Mouse (Mus musculus) fat pad, adult 2 months (tissue): ENCODE data around the gene Tuba3a.

Experiments used
- DNase-seq: peaks from one replicate; pipeline ENCODE4 v3.0.0-alpha.2; 2011; ENCODE audit warnings: low read depth, low spot score; ENCODE audit errors: extremely low read depth

Tuba3a gene

DNA sequence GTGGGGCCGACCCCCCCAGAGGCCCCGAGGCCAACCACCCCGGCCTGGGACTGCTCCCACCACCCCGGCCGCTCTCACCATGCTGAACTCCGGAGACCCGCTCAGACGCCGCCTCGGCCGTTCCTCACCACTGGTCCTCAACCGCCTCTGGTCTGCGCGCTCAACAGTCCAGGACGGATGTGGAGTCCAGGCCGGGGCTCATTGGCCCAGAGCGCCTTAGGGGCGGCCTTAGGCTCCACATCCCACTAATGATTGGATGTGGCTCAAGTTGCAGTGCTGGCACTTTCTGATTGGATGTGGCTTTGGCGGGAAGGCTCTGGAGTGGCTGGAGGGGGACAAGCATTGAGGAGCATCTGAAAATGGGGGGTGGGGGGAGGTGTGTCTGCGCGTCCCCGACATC, at the start of gene Tuba3a:
Tuba3a (minus strand) TSS at position 153 of the 400 bp plus-strand sequence.
- DNase-seq = no peak

DNA sequence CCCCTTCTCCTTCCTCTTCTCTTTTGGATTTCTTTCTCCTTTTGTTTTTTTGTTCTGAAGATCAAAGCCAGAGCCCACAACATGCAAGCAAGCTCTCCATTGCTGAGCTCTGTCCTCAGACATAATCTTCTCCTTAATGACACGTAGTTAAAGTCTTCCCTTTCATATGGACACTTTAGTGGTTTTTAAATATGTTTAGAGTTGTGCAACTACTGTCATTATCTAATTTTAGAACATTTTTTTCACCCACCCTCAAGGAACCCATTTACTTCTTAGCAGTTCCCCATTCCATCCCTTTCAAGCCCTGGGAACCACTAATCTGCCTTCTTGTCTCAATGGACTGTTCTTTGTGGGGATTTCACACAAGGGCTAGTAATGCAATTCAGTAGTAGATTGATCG, 48.5 kb upstream of the Tuba3a start:
- DNase-seq = no peak

DNA sequence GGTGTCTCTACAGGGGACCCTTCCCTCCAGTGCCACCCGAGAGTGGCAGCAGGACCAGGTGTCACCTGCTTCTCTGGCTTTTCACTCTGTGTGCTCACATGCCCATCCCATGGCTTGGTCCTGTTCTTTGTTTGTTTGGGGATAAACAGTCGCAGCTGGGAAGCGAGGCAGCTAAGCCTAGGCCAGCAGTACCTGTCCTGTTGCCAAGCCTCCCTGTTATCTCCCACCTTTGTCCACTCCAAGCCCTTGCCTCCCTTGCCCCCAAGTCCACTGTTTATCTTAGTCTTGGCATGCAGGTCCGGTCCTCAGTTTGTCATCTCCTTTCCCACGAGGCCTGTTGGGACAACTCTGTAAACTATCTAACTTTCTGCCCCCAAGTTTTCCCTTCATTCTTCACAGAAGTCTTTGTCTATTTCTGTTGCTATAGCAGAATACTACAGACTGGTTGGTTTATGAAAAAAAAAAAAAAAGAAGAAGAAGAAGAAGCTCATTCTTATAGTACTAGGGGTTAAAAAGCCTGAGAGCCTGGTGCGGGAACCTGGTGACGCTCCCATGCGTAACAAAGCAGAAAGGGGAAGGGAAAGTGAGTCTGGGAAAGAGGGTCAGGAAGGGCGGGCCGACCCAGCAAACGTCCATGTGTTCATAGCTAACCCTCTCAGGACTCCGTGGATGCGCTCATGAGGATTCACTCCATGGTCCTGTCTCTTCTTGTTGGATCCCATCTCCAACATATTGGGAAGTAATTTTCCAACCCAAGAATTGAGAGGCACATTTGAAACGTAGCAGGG, 47.5 kb upstream of the Tuba3a start:
- DNase-seq = no peak

DNA sequence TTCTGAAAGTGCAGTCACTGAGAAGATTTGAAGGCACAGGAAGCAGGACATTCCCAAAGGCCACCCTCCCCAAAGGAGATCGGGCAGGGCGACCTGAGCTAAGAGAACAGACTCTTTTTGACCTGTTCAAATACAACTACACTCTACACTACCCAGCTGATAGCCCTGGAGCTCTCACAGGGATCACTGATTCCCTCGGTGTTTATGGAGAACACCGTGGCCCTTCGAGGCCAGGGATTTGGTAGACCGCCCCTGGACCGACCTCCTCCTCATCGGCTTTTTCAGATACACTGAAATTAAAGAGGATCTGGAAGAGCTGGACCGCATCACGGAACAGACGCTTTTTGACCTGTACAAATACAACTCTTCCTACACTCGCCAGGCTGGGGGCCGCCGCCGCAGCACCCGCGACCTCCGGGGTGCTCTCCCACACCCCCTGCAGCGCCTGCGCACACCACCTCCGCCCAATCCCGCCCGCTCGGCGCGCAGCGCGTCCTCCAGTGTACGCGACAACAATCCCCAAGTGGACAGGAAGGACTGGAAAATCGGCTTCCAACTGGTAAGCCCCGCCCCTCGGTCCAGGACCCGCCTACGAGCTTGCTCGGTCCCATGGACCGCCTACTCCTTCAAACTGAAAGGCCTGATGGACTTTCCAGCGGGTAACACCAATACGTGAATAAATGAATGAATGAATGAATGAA, 44.9 kb upstream of the Tuba3a start:
- DNase-seq = no peak

DNA sequence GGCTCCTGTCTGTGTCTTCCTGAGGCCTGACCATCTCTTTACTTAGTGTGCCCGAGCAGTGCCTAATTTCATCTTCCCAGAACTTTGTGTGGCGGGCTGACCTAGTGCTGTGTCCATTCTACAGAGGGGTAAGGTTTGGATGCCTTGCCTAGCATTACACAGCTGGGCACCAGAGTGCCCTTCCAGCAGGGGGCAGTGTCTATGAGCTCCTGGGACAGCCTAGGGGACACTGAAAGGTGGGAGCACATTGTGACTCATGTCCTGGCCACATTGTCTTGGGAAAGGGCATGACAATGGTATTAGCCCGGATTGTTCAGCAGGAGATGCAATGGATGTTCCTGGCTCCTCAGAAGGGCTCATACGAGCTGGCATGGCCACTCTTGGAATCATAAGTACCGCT, 42.4 kb upstream of the Tuba3a start:
- DNase-seq = no peak

DNA sequence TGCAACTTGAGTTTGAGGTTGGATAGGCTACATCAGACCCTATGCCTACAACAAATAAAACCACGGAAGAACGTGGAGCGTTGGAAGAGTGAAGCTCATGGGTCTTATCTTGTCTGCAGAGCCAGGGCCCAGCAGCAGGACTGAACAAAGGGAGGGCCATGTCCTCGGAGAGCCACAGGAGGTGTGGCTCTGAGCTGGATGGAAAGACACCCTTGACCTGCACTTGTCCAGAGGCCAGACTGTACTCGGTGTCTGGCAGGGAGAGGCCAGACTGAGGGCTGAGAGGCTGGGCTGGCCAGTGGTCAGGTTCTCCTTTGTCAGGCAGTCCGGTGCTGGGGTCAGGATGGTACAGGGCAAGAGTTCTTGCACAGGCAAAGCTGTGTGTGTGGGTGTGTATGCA, 39.5 kb upstream of the Tuba3a start:
- DNase-seq = no peak

DNA sequence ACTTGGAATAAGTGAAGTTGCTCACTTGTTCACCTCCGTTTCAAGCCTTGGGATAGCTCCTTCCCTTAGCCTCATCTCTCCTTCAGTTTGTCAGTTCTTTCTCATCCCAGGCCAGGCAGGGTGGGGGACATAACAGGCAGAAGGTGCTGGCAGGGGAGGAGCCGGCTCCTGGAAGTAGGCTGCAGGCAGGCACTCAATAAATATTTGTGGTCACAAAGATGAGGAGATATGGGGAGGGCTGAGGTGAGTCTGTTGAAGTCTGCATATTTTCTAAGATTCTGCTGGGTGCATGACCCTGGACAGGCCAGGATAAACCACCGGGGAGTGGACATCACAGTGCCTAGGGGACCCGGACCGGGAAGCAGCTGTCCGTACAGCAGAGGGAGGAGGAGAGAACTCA, 37.7 kb upstream of the Tuba3a start:
- no peak for DNase-seq

DNA sequence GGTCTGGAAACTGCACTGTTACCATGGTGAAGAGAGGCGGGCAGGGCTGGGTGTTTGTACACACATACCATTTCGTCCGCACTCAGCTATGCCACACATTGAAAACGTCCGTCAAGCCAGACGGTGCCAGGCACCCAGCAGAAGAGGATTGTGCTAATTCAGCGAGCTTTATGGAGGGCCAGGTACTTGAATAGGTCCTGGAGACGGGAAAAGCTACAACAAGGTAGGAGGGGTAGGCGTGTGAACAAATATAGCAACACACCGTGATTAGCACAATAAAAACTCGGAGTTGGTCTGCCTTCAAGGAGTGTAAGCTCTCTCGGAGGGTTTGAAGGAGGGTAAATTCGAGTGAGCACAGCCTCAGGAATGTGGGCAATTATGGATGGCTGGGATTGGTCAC, 37.0 kb upstream of the Tuba3a start:
- DNase-seq = no peak

DNA sequence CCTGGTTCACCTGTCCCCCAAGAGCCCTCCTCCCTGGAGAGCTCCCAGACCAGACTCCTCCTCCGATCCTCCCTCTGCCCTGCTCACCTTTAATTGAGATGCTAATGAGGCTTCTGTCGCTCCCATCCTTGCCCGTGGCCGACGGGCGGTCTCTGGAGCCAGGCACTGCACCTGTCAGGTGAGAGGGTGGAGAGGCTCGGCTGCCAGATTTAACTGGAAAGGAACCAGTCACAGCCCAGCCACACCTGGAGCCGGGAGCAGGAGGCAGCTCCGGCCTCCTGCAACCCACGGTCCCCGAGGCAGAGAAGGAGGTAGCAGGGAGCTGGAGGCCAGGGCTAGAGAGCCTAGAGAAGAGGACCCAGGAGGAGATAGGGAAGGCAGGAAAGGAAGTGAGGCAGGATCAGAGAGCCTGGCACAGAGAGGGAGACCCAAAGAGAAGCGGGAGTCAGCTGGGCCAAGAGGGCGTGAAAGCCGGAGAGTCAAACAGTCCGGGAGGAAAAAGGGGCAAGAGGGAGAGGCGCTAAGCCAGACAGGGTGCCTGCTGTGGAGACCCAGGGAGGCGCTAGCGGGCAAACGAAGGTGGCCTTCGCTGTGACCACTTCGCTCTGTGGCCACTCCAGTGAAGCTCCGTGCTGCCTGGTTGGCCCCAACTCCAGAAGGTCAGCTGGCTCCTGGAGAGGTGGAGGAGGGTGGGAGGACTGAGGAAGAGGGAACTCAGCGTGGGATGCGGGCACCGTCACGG, 35.4 kb upstream of the Tuba3a start:
- no peak for DNase-seq

DNA sequence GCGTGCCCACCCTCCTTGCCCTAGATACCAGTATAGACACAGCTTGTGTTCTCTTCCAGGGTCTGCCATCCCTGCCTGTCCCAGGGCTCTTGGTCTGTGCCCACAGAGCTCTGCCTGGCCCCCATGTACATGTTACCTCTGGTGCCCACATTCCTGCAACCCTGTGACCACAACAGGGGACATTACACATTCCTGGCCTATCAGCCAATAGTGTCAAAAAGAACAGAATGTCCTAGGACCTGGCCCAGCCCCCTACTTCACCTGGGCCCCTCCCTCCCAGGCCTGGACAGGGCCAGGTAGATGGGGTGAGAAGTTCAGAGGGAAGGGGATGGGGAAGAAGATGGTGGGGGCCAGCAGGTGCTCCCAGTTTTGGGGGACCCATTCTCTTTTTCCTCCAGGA, 34.5 kb upstream of the Tuba3a start, which contains the start of gene Scnn1a:
Scnn1a (plus strand) TSS at position 337 of the 400 bp plus-strand sequence.
- DNase-seq = no peak

DNA sequence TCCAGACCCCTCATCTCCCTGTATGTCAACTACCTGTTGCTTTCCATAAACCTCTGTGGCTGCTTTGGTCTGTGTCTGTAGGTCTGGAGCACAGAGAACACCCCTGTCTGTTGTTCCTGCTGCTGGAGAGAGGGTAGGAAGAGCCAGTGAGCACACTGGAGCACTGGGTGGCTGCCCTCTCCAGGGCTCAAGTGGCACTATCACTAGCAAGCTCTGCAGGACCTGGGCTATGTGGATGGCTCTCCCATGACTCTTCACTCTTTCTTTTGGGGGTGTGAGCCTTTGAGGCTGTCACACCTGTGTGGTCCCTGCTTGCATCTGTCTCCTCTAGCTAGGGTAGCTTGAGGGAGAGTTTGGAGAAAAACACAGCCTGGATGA, 34.1 kb upstream of the Tuba3a start:
- DNase-seq = no peak

DNA sequence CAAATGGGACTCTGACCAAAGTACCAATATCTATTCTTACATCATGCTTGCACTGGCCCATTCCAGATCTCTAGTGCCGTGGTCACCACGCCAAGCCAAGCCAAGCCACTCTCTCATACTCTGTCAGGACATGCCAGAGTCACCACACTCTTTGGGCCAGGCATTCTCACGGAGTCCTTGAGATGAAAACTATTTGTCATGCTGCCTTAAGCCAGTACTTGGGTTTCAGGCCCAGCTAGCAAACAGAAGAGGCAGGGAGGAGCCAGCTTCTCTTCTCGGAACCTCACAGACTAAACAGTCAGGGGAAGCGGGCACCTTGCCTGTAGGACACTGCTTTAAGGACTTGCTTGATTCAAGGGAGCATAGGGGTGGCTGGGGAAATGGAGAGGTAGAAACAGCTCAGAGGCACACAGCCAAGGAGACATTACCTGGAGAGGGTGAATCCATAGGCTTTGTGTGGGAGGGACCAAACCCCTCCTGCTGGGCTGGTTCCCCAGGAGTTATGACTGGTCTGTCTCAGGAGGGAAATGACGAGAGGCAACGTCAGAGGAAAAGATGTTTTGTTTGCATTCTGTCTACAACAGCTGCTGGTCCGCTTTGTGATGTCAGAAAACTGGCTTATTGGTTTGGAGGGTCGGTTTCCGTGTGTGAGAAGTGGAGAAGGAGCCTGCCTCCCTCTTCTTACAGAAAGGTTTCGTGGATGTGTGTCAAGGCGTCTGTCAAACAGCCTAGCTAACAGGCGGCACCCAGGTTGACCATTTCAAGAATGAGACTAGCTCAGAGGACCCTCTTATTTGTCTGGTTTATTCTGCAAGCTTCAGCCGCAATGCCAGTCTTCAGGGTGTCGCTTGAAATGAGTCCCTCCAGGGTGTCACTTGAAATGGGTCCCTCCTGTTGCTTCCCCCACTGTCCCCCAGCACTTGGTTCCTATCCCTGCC, 33.4 kb upstream of the Tuba3a start:
- no peak for DNase-seq

DNA sequence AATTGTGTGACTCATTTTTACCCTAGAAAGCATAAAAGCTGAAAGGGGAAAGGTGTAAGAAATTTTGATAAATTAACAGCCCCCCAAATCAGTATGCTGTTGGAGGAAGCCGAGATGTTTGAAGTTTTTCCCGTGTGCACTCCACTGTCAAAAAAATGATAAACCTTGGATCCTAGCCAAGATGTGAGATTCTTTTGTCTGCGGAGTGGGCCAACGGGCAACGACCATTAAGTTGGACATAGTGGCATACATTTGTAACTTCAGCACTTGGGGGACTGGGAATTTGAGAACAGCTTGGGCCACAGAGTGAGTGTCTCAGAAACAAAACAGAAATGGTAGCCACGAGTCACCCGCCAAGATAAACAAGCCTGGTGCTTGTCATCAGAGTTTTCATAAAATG, 31.2 kb upstream of the Tuba3a start:
- DNase-seq = no peak

DNA sequence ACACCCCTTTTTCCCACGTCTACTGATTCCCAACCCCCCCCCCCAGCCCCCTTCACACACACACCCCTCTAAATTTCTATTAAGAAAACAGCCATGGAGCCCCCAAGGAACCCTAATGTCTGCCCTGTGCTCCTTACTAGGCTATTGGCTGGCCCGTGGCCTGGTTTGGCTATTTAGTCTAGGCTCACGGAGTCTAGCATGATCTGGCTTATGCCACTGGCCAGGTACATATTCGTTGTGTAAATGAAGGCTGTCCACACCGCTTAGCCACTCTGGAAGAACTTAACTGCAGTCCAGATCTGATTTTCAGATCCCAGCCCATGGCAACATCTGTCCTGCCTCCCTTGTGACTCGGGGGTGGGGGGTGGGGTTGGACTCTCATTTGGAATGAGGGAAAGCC, 28.9 kb upstream of the Tuba3a start:
- DNase-seq = no peak

DNA sequence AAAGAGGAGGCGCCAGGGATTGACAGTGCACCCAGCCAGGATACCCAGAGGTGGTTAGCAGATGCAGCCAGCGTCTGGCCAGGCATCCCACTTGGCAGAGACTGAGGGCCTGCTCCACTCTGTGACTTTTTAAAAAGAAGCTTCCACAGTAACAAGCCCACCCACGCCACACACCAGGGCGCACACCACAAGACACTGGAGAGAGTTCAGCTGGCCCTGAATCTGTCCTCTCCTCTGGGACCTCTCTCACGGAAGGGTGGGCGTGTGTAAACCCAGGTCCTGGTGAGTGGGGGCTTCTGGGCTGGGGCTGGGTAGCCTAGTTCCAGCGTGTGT, 28.4 kb upstream of the Tuba3a start:
- DNase-seq = no peak

DNA sequence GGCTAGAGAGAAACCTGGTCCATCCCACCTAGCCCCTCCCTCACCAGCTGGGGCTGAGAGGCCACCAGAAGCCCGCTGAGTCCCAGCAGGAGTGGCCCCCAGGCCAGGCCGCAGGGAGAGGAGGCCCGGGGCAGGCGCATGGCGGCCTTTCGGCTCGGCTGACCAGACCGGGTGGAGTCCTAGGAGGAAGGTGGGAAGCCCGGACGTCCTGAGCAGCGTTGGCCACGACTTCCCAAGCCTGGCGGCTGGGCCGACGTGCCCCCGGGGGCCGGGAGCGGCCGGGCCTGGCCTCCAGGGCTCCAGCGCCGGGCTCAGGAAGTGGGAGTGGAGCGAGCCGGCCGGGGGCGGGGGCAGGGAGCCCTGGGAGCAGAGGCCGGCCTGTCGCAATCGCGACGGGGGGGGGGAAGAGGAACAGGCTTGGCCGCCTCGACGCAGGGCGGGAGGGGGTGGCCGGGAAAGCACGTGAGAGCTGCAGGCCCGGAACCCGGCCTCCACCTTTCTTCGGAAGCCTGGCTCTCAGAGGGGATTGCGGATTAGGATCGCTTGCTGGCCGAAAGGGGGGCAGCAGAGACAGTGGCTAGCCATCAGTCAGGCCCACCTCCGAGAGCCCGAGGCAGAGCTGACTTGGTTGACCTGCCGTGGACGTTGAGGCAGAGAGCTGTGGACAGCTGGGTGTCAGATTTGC, 27.8 kb upstream of the Tuba3a start, which contains the start of gene Ltbr:
Ltbr (minus strand) TSS at position 340 of the 685 bp plus-strand sequence.
- no peak for DNase-seq

DNA sequence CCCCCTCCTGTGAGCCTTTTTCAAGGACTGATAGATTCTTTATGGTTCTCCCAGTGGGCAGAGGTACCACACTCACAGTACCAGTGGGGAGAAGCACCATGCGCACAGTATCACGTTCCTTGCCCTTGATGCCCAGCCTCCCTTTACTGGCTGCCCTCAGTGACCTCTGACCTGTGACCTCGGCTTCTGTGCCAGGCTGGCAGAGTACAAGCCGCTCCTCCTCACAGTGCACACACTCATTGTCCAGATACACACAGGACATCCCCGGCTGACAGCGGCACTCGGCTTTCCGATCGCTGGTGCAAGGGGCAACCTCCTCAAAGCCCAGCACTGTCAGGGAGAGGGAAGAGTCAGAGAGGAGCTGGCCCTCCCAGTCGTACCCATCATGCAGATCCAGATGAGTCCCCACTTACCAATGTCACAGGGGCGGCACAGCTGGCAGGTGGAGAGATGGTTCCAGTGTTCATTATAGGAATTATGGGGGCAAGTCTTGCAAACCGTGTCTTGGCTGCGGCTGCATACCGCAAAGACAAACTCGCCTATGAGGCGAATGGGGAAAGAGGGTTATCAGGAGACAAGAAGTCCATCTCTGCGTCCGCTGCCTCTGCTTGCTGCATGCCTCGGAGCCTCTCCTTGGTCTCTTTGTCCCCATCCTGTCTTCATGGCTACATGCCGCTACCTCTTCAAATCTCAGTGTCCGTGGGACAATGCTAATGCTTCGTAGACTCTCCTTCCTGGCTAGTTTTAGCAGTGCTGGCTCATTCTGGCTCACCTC, 26.9 kb upstream of the Tuba3a start:
- DNase-seq = no peak

DNA sequence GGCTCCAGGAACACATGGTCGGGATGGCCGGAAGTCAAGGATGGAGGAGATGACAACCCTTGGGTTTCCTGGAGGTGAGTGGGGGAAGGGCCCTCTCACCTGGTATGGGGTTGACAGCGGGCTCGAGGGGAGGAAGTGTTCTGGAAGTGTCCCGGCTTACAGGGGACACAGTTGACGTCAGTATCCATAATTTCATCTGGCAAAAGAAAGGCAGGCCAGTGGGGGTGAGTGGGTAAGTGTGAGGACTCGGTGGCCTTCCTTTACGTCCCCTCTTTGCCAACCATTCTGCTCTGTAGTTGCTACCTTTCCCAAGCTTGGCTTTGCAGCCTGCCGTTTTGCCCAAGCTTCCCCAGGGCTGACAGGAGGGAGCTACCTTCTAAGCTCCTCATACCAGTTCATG, 26.3 kb upstream of the Tuba3a start:
- DNase-seq = no peak

DNA sequence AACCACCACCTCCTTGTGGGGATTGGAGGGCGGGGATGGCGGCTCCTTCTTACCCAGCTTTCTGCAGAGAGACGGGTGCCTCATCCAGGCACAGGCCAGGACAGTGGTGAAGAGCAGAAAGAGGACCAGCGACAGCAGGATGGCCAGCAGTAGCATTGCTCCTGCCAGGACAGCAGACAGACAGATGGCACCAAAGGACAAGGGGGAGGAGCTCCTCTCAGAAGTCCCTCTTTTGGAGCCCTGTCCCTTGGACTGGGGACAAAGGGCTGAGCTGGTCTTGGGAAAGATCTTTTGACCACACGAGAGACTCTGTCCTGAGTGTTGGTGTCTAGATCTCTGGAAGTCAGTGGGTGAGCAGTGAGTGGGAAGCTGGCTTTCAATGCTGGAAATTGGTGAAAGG, 23.6 kb upstream of the Tuba3a start:
- no peak for DNase-seq

DNA sequence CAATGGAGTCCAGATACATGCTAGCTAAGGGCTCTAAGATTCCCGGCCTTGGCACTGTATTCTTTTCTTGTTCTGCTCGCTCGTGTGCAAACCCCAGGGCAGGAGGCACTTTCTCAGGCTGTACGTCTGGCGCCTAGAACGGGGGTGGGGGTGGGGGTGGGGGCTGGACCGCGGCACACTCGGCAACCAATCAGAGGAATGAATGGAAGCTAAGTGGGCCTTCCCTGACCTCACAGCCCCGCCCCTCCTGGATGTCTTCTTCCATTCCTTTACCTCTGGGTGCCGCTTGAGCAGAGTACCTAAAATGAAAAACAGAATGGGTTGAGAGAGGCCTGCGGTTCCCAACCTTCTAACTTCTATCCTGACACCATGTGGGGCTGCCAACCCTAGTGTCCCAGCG, 23.1 kb upstream of the Tuba3a start:
- DNase-seq = no peak
